Mouse (Mus musculus) C2C12 (cell line): ENCODE data around the gene 1700029H14Rik.

Experiments
- CTCF ChIP-seq: IDR thresholded peaks from one replicate; pipeline ENCODE4 v1.5.1; 2011; ENCODE audit not compliant: control insufficient read depth, insufficient read depth, insufficient read length
- MAX ChIP-seq: IDR thresholded peaks from one replicate; pipeline ENCODE4 v1.6.1; 2011; ENCODE audit warnings: mild to moderate bottlenecking, control low read depth
- MYOD1 ChIP-seq: IDR thresholded peaks from one replicate; pipeline ENCODE4 v1.6.1; 2011; ENCODE audit warnings: low read depth; ENCODE audit not compliant: control insufficient read depth, insufficient read length
- MYOG ChIP-seq: IDR thresholded peaks from one replicate; pipeline ENCODE4 v1.6.1; 2011; ENCODE audit not compliant: control insufficient read depth, insufficient read length; ENCODE audit errors: extremely low read depth
- USF1 ChIP-seq: IDR thresholded peaks from one replicate; pipeline ENCODE4 v1.6.1; 2011; ENCODE audit warnings: low read depth, mild to moderate bottlenecking, control low read depth, moderate library complexity

DNA sequence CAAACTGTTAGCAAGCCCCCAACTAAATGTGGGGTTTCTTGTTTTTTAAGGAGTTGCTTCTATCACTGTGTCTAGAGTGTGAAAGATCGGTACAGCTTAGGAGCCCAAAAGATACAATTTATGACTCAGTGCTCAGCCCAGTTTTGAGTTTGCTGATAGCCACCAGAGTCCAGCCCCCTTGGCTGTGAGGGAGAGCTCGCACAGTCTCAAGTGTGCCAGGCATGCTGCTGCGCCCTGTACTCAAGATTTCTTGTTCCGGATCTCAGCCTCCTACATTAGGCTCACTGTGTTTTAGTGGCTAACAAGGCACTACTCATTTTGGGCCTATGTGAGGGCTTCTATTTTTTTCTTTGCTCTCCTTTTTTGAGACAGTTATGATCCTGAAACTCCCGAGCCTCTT lies 22.1 kb downstream of the 1700029H14Rik start:
- TF ChIP-seq MYOG = no peak
- TF ChIP-seq MAX = no peak
- no peak for TF ChIP-seq CTCF
- no peak for TF ChIP-seq USF1
- no peak for TF ChIP-seq MYOD1
